Mouse (Mus musculus) kidney, postnatal 14 days (tissue): ENCODE measurements around the gene Kcmf1.
"Not testable (repeated sequence)": the region's sequence is repeated elsewhere in the genome, so short reads cannot be mapped to it uniquely, and the experiment has no call there.

ENCODE experiments used
- DNase-seq: peaks from one replicate; pipeline ENCODE4 v3.0.0; 2022; ENCODE audit warnings: mixed read lengths

The Kcmf1 gene

GRCm38 (mm10) chr6:72840867-72841780, 58.7 kb downstream of the Kcmf1 start:
- DNase-seq, result no peak

- no peak for DNase-seq
Observed at GRCm38 (mm10) chr6:72837756-72838155, 62.0 kb downstream of the Kcmf1 start.

- DNase-seq, result no peak
Observed at GRCm38 (mm10) chr6:72834518-72834917, 65.3 kb downstream of the Kcmf1 start.

GRCm38 (mm10) chr6:72831858-72832257, 67.9 kb downstream of the Kcmf1 start:
- DNase-seq, result no peak

- peak; percentile 67 for DNase-seq
Observed at GRCm38 (mm10) chr6:72831276-72831675, 68.5 kb downstream of the Kcmf1 start.

GRCm38 (mm10) chr6:72828857-72829256, 70.9 kb downstream of the Kcmf1 start:
- DNase-seq, result no peak

- not testable (repeated sequence) for DNase-seq
Observed at GRCm38 (mm10) chr6:72828037-72828436, 71.7 kb downstream of the Kcmf1 start.

- DNase-seq, result no peak
Observed at GRCm38 (mm10) chr6:72825762-72826161, 74.0 kb downstream of the Kcmf1 start.

GRCm38 (mm10) chr6:72824971-72825737, 74.6 kb downstream of the Kcmf1 start:
- DNase-seq, result peak; percentile 33

GRCm38 (mm10) chr6:72813456-72813855, 86.3 kb downstream of the Kcmf1 start:
- DNase-seq, result no peak

GRCm38 (mm10) chr6:72810248-72810647, 89.5 kb downstream of the Kcmf1 start:
- no peak for DNase-seq

- DNase-seq, result no peak
Observed at GRCm38 (mm10) chr6:72809522-72810149, 90.1 kb downstream of the Kcmf1 start.

- DNase-seq, result no peak
Observed at GRCm38 (mm10) chr6:72808342-72808741, 91.4 kb downstream of the Kcmf1 start.

- DNase-seq, result no peak
Observed at GRCm38 (mm10) chr6:72803669-72804068, 96.1 kb downstream of the Kcmf1 start.

GRCm38 (mm10) chr6:72802119-72802518, 97.7 kb downstream of the Kcmf1 start:
- DNase-seq, result no peak

- no peak for DNase-seq
Observed at GRCm38 (mm10) chr6:72800641-72801040, 99.1 kb downstream of the Kcmf1 start.

- DNase-seq, result no peak
Observed at GRCm38 (mm10) chr6:72797763-72798162, 102.0 kb downstream of the Kcmf1 start.

GRCm38 (mm10) chr6:72795444-72795843, 104.3 kb downstream of the Kcmf1 start:
- no peak for DNase-seq

- peak; percentile 16 for DNase-seq
Observed at GRCm38 (mm10) chr6:72794870-72795269, 104.9 kb downstream of the Kcmf1 start.

GRCm38 (mm10) chr6:72792641-72793040, 107.1 kb downstream of the Kcmf1 start:
- DNase-seq, result no peak
